Mouse (Mus musculus): ENCODE results near the gene Neurog1.

Neurog1 gene

GRCm38 (mm10) chr13:56221129-56221910, 30.6 kb downstream of the Neurog1 start:
- no peak for DNase-seq (ENCODE audit: low read depth, low spot score)

- no peak for DNase-seq (ENCODE audit: low read depth, low spot score)
Observed at GRCm38 (mm10) chr13:56219254-56219653, 32.7 kb downstream of the Neurog1 start.

GRCm38 (mm10) chr13:56216090-56216489, 35.9 kb downstream of the Neurog1 start:
- DNase-seq (ENCODE audit: low read depth, low spot score): no peak

GRCm38 (mm10) chr13:56214633-56215032, 37.3 kb downstream of the Neurog1 start:
- no peak for DNase-seq (ENCODE audit: low read depth, low spot score)

GRCm38 (mm10) chr13:56209067-56209411, 42.9 kb downstream of the Neurog1 start:
- DNase-seq (ENCODE audit: low read depth, low spot score): no peak

GRCm38 (mm10) chr13:56208225-56209066, 43.5 kb downstream of the Neurog1 start:
- DNase-seq (ENCODE audit: low read depth, low spot score): no peak
